Mouse (Mus musculus) thymus, adult 18-20 months (tissue): ENCODE results near the gene Calhm4.
"Not testable (repeated sequence)": the region's sequence is repeated elsewhere in the genome, so short reads cannot be mapped to it uniquely, and the experiment has no call there.

Experiments used
- DNase-seq, 2 experiments: peaks; one replicate each; pipeline ENCODE4 v3.0.0; 2022; ENCODE audit warnings: mixed read lengths in 2 of 2

Gene Calhm4

GRCm38 (mm10) chr10:34044210-34044609, at the start of gene Calhm4:
Calhm4 (minus strand) TSS chr10:34044310.
- no peak for DNase-seq

GRCm38 (mm10) chr10:34091888-34092287, 47.8 kb upstream of the Calhm4 start:
- no peak for DNase-seq

- no peak for DNase-seq
Observed at GRCm38 (mm10) chr10:34090481-34090880, 46.4 kb upstream of the Calhm4 start.

GRCm38 (mm10) chr10:34089517-34089916, 45.4 kb upstream of the Calhm4 start:
- DNase-seq = no peak

GRCm38 (mm10) chr10:34088515-34088914, 44.4 kb upstream of the Calhm4 start:
- DNase-seq = no peak

- no peak for DNase-seq
Observed at GRCm38 (mm10) chr10:34086514-34086913, 42.4 kb upstream of the Calhm4 start.

GRCm38 (mm10) chr10:34074522-34075200, 30.6 kb upstream of the Calhm4 start:
- no peak for DNase-seq

GRCm38 (mm10) chr10:34071650-34072049, 27.5 kb upstream of the Calhm4 start:
- no peak for DNase-seq

- DNase-seq = no peak
Observed at GRCm38 (mm10) chr10:34070999-34071492, 26.9 kb upstream of the Calhm4 start.

GRCm38 (mm10) chr10:34069606-34070005, 25.5 kb upstream of the Calhm4 start:
- DNase-seq = no peak

- DNase-seq = no peak
Observed at GRCm38 (mm10) chr10:34066591-34066990, 22.5 kb upstream of the Calhm4 start.

- no peak for DNase-seq
Observed at GRCm38 (mm10) chr10:34053987-34054386, 9.9 kb upstream of the Calhm4 start.

- no peak for DNase-seq
Observed at GRCm38 (mm10) chr10:34037401-34037800, 6.7 kb downstream of the Calhm4 start, which contains the start of gene Trappc3l. Trappc3l (plus strand) TSS chr10:34037597.

- no peak for DNase-seq
Observed at GRCm38 (mm10) chr10:34036587-34036986, 7.5 kb downstream of the Calhm4 start.

GRCm38 (mm10) chr10:34033630-34034305, 10.3 kb downstream of the Calhm4 start:
- peak; percentile 28 to 43 for DNase-seq

- DNase-seq = no peak
Observed at GRCm38 (mm10) chr10:34030322-34030721, 13.8 kb downstream of the Calhm4 start.

- peak; percentile 96 to 97 for DNase-seq
Observed at GRCm38 (mm10) chr10:34019302-34020075, 24.6 kb downstream of the Calhm4 start, which contains the start of gene Rwdd1. Rwdd1 (minus strand) TSS chr10:34019624.

- DNase-seq = no peak
Observed at GRCm38 (mm10) chr10:34018746-34019301, 25.3 kb downstream of the Calhm4 start.

GRCm38 (mm10) chr10:34013241-34013640, 30.9 kb downstream of the Calhm4 start:
- no peak for DNase-seq

- DNase-seq = no peak
Observed at GRCm38 (mm10) chr10:34012581-34012980, 31.5 kb downstream of the Calhm4 start.

- no peak for DNase-seq
Observed at GRCm38 (mm10) chr10:33998397-33998796, 45.7 kb downstream of the Calhm4 start.

GRCm38 (mm10) chr10:33996686-33997085, 47.4 kb downstream of the Calhm4 start:
- not testable (repeated sequence) for DNase-seq
